Mouse (Mus musculus) small intestine, adult 2 months (tissue): ENCODE measurements around the gene Gm28051. TPM values are rescaled to one million over a fixed set of nuclear protein-coding genes. Genes with fewer than 3 reads are reported as not detected.

Source experiments
- H3K27ac ChIP-seq: fragments of 200-500 bp; 2 replicates; pipeline ENCODE4 v1.5.1; 2012; ENCODE audit warnings: low read depth, low read length, control low read depth, inconsistent platforms; ENCODE audit not compliant: insufficient read depth
- H3K27me3 ChIP-seq: fragments of 200-500 bp; 2 replicates; pipeline ENCODE4 v1.6.1; 2012; ENCODE audit warnings: mild to moderate bottlenecking, moderate library complexity, low read length, inconsistent platforms; ENCODE audit not compliant: control insufficient read depth, insufficient read depth
- H3K36me3 ChIP-seq: fragments of 200-500 bp; 2 replicates; pipeline ENCODE4 v1.6.1; 2012; ENCODE audit warnings: mild to moderate bottlenecking, low read length, control low read depth, inconsistent platforms; ENCODE audit not compliant: control insufficient read depth, insufficient read depth
- H3K4me1 ChIP-seq: fragments of 200-500 bp; 2 replicates; pipeline ENCODE4 v1.6.1; 2012; ENCODE audit warnings: low read length, inconsistent platforms, mixed read lengths; ENCODE audit not compliant: control insufficient read depth, insufficient read depth, insufficient read length
- H3K4me3 ChIP-seq: fragments of 200-500 bp; 2 replicates; pipeline ENCODE4 v1.5.1; 2012; ENCODE audit warnings: low read depth, mild to moderate bottlenecking, control low read depth, inconsistent platforms, low read length, moderate library complexity
- CTCF ChIP-seq: fragments of 200-500 bp; IDR thresholded peaks from 2 replicates; pipeline ENCODE4 v1.5.1; 2012; ENCODE audit warnings: low read depth, mild to moderate bottlenecking, control low read depth, inconsistent platforms, low read length, moderate library complexity, mixed read lengths; ENCODE audit not compliant: insufficient replicate concordance, insufficient read length; ENCODE audit errors: extremely low read depth
- POLR2A ChIP-seq: fragments of 200-500 bp; IDR thresholded peaks from 2 replicates; pipeline ENCODE4 v1.6.1; 2012; ENCODE audit warnings: low read depth, mild to moderate bottlenecking, control low read depth, inconsistent platforms, low read length, moderate library complexity
- WGBS: fragments of 180-500 bp; shearing (Covaris S2); methylation state at CpG from one replicate; pipeline ENCODE4 v1.1.7; 2018; 5-methylcytosine and 5-hydroxymethylcytosine counted together
- polyA plus RNA-seq: library from polyadenylated mRNA; depleted of rRNA; stranded (reverse); fragments of >200 nt; gene quantifications from 2 replicates; pipeline ENCODE4 v1.2.3, GENCODE M21; 2012

The Gm28051 gene
- polyA plus RNA-seq, 1 experiment, result not detected

- TF ChIP-seq CTCF (no peak), POLR2A (no peak)
- Histone ChIP-seq H3K36me3 (no peaks in the 10 kb centered on the region), H3K4me1 (peaks cover 61% of the 10 kb centered on the region), H3K27me3 (no peaks in the 10 kb centered on the region), H3K4me3 (no peak overlapping the region), H3K27ac (peak overlapping the region; percentile 59)
- 81% methylated on average over 12 of the region's 12 CpGs for WGBS
Measured at GRCm38 (mm10) chr12:102700453-102700852, 57.1 kb downstream of the Gm28051 start.

GRCm38 (mm10) chr12:102699156-102699555 is 58.4 kb downstream of the Gm28051 start:
- Histone ChIP-seq H3K4me3 (no peak overlapping the region; the same call in 1 of the 2 replicates), H3K36me3 (no peaks in the 10 kb centered on the region), H3K4me1 (peaks cover 69% of the 10 kb centered on the region), H3K27ac (peak overlapping the region; percentile 68), H3K27me3 (no peaks in the 10 kb centered on the region)
- 58% methylated on average over 1 of the region's 1 CpGs for WGBS
- TF ChIP-seq CTCF, result no peak
- TF ChIP-seq POLR2A, result no peak

GRCm38 (mm10) chr12:102698089-102698684 is 59.4 kb downstream of the Gm28051 start:
- Histone ChIP-seq H3K27ac (peak overlapping the region; percentile 73), H3K27me3 (no peaks in the 10 kb centered on the region), H3K4me1 (peaks cover 72% of the 10 kb centered on the region), H3K36me3 (peaks cover 5% of the 10 kb centered on the region), H3K4me3 (no peak overlapping the region)
- WGBS, result 42% methylated on average over 1 of the region's 1 CpGs
- no peak for TF ChIP-seq CTCF
- no peak for TF ChIP-seq POLR2A

- Histone ChIP-seq H3K4me3 (peak overlapping the region; percentile 13; the same call in 1 of the 2 replicates), H3K27me3 (no peaks in the 10 kb centered on the region), H3K27ac (peak overlapping the region; percentile 73), H3K36me3 (peaks cover 5% of the 10 kb centered on the region), H3K4me1 (peaks cover 78% of the 10 kb centered on the region)
- TF ChIP-seq POLR2A (no peak), CTCF (no peak)
- WGBS, result 74% methylated on average over 7 of the region's 7 CpGs
Measured at GRCm38 (mm10) chr12:102697381-102697780, 60.2 kb downstream of the Gm28051 start.

- H3K27me3 ChIP-seq, result no peaks in the 10 kb centered on the region
- TF ChIP-seq POLR2A (no peak), CTCF (no peak)
- WGBS, result 54% methylated on average over 14 of the region's 14 CpGs
- H3K4me3 ChIP-seq, result peak overlapping the region; percentile 13
- H3K4me1 ChIP-seq, result peaks cover 79% of the 10 kb centered on the region
- peaks cover 5% of the 10 kb centered on the region for H3K36me3 ChIP-seq
- peak overlapping the region; percentile 24 for H3K27ac ChIP-seq
Measured at GRCm38 (mm10) chr12:102696635-102697354, 60.8 kb downstream of the Gm28051 start.

GRCm38 (mm10) chr12:102695369-102696239 is 62.0 kb downstream of the Gm28051 start:
- Histone ChIP-seq H3K27ac (peak overlapping the region; percentile 24; the same call in 1 of the 2 replicates), H3K36me3 (peaks cover 5% of the 10 kb centered on the region), H3K4me1 (peaks cover 84% of the 10 kb centered on the region), H3K4me3 (peak overlapping the region; percentile 33), H3K27me3 (no peaks in the 10 kb centered on the region)
- TF ChIP-seq POLR2A (no peak), CTCF (no peak)
- 57% methylated on average over 18 of the region's 18 CpGs for WGBS

- H3K27ac ChIP-seq, result peak overlapping the region; percentile 94
- no peaks in the 10 kb centered on the region for H3K27me3 ChIP-seq
- TF ChIP-seq POLR2A (no peak), CTCF (no peak)
- 65% methylated on average over 7 of the region's 7 CpGs for WGBS
- peak overlapping the region; percentile 13 for H3K4me3 ChIP-seq
- peaks cover 69% of the 10 kb centered on the region for H3K4me1 ChIP-seq
- H3K36me3 ChIP-seq, result peaks cover 7% of the 10 kb centered on the region
Measured at GRCm38 (mm10) chr12:102691761-102692160, 65.8 kb downstream of the Gm28051 start.
